Mouse (Mus musculus) 3134 (cell line): ENCODE results near the gene Adm2.

ENCODE experiments used
- DNase-seq: peaks from one replicate; pipeline ENCODE4 v3.0.0-alpha.2; 2011; ENCODE audit warnings: low spot score; ENCODE audit not compliant: insufficient read length; ENCODE audit errors: extremely low read depth

Gene Adm2

DNA sequence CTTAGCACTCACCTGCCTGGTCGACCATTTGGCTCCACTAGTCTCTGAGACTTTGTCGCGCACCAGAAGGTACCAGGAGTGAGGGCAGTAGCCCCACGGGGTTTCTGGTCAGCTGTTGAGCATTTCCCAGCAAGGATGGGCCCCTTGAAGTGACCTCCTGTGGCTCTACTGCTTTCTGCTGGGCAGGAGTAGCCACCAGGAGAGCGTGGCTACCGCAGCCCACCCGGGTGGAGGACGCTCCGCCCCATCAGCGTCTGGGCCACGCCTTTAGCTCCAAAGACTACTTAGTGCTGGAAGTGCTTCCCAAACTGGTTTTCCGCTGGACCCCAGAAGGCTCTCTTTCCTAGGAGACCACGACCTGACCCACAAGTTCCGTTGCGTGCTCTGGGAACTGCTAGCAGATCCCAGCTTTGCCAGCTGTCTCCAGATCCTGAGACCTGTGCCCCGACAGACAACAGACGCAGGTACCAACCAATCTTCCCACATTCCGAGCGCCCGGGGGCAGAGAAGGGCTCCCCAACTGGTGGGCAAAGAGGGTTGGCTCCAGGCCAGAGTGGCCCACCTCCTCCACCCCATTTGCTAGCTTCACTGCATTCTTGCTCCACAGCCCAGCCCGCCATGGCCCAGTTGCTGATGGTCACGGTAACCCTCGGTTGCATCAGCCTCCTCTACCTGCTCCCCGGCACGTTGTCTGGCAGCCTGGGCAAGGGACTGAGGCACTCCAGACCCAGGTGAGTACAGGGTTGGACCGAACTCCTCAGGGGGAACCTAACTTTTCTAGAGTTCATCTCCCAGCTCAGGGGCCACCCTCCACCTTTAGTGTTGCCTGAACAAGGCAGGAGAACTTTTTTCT, at the start of gene Adm2:
TSS of gene Adm2 (plus strand) at position 51 of the 853 bp plus-strand sequence.
- DNase-seq: no peak

GRCm38 (mm10) chr15:89275497-89275896, 47.0 kb upstream of the Adm2 start:
- no peak for DNase-seq

DNA sequence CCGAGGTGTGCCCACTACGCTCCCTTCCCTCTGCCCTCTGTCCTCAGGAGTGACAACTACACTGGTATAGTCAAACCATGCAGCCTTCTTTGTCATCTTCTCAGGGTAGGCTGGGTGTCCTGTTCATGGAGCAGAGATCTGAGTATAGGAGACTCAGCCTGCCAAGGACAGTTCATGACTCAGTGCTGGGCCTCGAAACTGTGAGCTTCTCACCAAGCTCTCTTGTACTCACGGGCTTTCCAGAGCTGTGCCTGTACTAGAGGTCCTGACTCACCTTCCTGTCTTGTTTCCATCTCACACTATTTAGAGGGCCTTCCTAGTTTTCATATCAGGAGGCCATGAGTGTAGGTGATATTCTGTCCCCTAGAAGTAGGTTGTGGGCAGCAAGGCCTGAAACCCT, 45.2 kb upstream of the Adm2 start:
- no peak for DNase-seq

- no peak for DNase-seq
Measured at GRCm38 (mm10) chr15:89282546-89282945, 40.0 kb upstream of the Adm2 start.

GRCm38 (mm10) chr15:89284094-89284493, 38.4 kb upstream of the Adm2 start:
- DNase-seq: no peak

DNA sequence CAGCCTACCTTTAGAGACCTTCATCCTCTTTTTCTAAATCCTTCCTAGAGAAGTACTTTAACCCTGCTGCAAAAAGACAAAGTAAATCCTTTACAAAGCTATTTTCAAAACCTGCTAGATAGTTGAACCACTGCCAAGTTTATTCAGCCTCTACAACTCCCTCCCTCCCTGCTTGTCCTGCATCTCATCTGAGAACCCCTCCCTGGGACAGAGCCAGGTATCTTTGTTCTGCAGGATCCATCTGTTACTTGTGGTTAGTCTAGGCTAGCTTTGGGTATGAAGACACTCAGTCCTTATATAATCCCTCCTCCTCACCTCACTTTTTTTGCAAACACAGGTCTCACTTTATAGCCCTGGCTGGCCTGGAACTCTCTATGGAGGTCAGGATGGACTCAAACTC, 37.5 kb upstream of the Adm2 start:
- DNase-seq: no peak

GRCm38 (mm10) chr15:89285478-89285877, 37.0 kb upstream of the Adm2 start:
- DNase-seq: no peak

DNA sequence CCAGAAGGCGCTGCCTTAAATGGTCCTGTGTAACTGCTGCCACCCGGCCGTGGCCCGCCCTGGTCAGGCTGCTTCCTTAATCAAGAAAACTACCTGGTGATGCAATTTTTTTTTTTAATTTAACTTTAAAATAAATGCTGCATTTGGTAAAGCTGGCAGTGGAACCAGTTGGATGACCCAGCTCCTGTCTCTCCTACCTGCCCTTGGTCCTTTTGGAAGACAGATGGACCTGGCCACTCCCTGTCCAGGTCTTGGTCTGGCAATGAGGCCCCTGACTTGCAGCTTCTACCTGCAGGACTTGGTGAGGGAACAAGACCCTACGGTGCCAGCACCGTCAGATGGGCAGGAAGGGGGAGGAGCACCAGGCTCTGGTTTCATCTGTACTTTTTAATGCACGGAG, 36.4 kb upstream of the Adm2 start:
- DNase-seq: no peak

- DNase-seq: no peak
Measured at GRCm38 (mm10) chr15:89286582-89286981, 35.9 kb upstream of the Adm2 start.

DNA sequence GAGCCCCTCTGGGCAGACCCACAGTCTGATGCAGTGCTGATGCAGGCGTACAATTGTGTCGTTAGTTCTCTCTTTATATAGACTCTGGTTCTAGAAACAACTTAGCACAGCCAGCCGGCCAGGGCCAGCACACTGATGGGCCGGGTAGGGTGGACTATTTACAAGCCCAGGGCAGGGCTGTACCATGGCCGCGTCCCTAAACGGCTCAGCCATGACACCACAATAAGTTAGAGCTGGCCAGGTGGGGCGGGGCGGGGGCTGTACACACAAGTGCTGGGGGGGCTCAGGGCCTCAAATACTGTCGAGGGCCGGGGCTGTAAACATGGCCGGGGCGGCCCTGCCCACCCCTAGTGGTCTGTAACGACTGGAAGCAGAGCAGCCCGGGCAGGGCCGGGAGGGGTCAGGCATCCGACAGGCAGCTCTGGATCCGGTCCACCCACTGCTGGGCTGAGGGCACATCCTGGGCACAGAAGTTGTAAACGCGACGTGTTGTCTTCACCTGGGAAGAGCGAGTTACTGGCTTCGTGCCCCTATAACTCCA, 34.2 kb upstream of the Adm2 start:
- DNase-seq: no peak

DNA sequence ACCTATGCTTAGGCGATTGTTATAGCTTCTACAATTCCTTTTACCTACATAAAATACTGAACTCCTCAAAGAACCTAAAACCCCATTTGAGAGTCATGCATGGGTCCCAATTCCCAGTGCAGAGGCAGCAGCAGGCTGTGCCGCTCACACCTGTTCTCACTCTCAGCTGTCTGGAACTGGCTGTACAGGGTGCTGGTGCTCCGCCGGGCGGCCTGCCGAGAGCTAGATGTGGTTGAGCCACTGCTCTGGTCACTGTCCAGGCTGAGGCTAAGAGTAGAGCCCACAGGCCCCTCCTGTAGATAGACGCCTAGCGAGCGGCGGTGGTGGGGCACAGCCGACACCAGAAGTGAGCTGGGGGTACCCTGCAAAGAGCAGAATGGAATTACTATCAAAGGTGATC, 33.1 kb upstream of the Adm2 start:
- no peak for DNase-seq

- DNase-seq: no peak
Measured at GRCm38 (mm10) chr15:89291521-89291920, 31.0 kb upstream of the Adm2 start.

DNA sequence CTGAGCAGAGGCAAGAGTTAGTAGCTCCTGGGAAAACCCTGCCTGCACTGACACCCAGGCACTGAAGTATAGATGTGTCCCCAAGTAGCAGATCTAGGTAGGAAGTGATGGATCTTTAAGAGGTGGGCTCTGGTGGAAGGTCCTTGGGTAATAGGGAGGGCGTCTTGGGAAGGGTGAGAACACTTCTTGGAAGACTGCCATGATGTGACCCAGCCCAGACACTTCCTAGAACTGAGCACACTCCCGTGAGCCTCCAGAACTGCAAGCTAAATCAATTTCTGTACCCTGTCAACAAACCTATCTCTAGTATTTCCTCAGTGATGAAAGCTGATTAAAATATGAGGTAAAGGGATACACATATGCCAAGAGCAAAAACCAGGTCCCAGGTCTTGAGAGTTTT, 29.7 kb upstream of the Adm2 start:
- no peak for DNase-seq

DNA sequence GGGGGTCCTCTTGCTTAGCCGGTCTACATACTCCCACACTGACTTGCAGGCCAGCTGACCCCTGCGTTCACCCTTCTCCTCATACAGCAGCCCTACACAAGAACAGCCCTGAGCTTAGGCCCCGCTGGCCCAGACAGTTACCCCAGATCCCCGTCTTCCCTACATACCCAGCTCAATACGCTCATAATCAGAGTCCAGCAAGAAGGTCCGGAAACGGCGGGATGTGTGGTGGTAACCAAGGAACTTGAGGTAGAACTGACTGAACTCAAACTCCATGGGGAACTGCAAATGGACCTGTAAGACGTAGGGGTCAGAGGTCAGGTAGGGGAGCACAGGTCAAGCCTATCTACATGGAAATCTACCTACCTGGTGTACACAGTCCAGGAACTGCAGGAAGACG, 28.7 kb upstream of the Adm2 start:
- DNase-seq: no peak

DNA sequence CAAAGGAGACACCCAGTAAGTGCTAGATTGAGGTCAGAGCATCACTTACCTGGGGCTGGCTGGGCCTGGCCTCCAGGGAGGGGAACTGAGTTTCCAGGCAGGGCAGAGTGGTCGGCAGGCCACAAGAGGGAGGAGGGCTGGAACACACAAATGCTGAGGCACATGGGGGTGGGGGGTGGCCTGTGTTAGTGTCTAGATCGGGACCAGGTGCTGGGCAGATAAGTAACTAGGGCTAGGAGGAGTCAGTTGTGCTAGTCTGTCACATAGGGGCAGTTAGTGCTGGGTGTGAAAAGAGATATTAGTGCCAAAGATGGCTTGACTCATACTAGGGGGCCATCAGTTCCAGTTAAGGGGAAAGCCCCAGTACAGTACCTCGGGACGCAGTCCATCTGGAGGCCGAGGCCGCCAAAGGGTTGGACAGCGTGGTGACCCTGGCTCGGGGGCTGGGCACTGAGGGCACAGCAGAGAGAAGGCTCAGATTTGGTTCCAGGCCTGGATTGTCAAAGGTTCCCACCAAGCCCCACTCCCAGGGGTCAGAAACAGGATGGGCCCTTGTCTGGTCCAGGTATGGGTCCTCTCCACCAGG, 26.8 kb upstream of the Adm2 start:
- no peak for DNase-seq

GRCm38 (mm10) chr15:89296465-89296864, 26.1 kb upstream of the Adm2 start:
- DNase-seq: no peak

- DNase-seq: no peak
Measured at GRCm38 (mm10) chr15:89297695-89298094, 24.8 kb upstream of the Adm2 start.

DNA sequence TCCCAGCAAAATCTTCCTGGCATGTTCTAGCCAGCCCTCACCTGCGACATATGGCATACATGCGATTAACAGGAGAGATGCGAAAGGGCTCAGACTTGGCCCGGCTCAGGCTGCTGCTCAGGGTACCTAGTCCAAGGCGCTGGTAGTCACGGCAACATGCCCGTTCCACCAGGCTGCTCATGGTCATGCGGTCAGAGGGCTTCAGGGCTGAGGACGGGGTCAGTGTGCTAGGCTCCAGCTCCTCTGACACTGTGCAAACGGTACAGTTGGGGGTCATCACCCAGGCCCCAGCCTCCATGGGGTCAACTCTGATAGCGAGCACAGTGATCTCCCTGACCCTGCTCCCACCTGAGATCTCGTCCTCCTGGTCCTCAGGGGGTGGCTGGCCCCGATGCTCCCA, 22.3 kb upstream of the Adm2 start:
- DNase-seq: no peak

GRCm38 (mm10) chr15:89300600-89300999, 21.9 kb upstream of the Adm2 start:
- no peak for DNase-seq

GRCm38 (mm10) chr15:89305966-89306365, 16.6 kb upstream of the Adm2 start:
- no peak for DNase-seq

- DNase-seq: no peak
Measured at GRCm38 (mm10) chr15:89307461-89307860, 15.1 kb upstream of the Adm2 start.
